Mouse (Mus musculus) neural tube, embryonic 13.5 days (tissue): Measurements from ENCODE around the gene Rprd1b. TPM values are rescaled to one million over a fixed set of nuclear protein-coding genes. Genes with fewer than 3 reads are reported as not detected.

Experiments
- ATAC-seq: fragments of 200-750 bp; cut with Nextera tagmentation; 2 replicates; pipeline ENCODE4 v1.8.0; 2017; ENCODE audit warnings: low read depth, mild to moderate bottlenecking, moderate TSS enrichment, moderate library complexity
- H3K27ac ChIP-seq: fragments of 300-500 bp; sonication (generic); replicated peaks from 2 replicates; pipeline ENCODE4 v1.5.1; 2015; ENCODE audit warnings: moderate library complexity, mild to moderate bottlenecking, inconsistent platforms
- H3K27me3 ChIP-seq: fragments of 300-500 bp; sonication (generic); 2 replicates; pipeline ENCODE4 v1.6.1; 2015; ENCODE audit warnings: mild to moderate bottlenecking, inconsistent platforms
- H3K36me3 ChIP-seq: fragments of 300-500 bp; sonication (generic); 2 replicates; pipeline ENCODE4 v1.6.1; 2015; ENCODE audit warnings: mild to moderate bottlenecking, inconsistent platforms
- H3K4me1 ChIP-seq: fragments of 300-500 bp; sonication (generic); replicated peaks from 2 replicates; pipeline ENCODE4 v1.6.1; 2015; ENCODE audit warnings: inconsistent platforms
- H3K4me2 ChIP-seq: fragments of 300-500 bp; sonication (generic); 2 replicates; pipeline ENCODE4 v1.6.1; 2015; ENCODE audit warnings: inconsistent platforms, mild to moderate bottlenecking, moderate library complexity
- H3K4me3 ChIP-seq: fragments of 300-500 bp; sonication (generic); 2 replicates; pipeline ENCODE4 v1.5.1; 2015; ENCODE audit warnings: mild to moderate bottlenecking, inconsistent platforms
- H3K9ac ChIP-seq: fragments of 300-500 bp; sonication (generic); 2 replicates; pipeline ENCODE4 v1.6.1; 2015; ENCODE audit warnings: moderate library complexity, mild to moderate bottlenecking, inconsistent platforms
- H3K9me3 ChIP-seq: fragments of 300-500 bp; sonication (generic); 2 replicates; pipeline ENCODE4 v1.6.1; 2016; ENCODE audit warnings: inconsistent platforms
- WGBS: fragments of 180-500 bp; shearing (Covaris S2); methylation state at CpG from one replicate; pipeline ENCODE4 v1.1.7; 2015; 5-methylcytosine and 5-hydroxymethylcytosine counted together
- polyA plus RNA-seq: library from polyadenylated mRNA; unstranded; fragments of >200 nt; fragmentation: Nextera tagmentation; extraction: Ambion mirVana; gene quantifications from 2 replicates; pipeline ENCODE4 v1.2.1, GENCODE M21; 2015

Rprd1b gene
- polyA plus RNA-seq, 1 experiment from 2014 or later: 34.5 TPM

- Histone ChIP-seq H3K4me2 (no peak overlapping the region), H3K27ac (no peak overlapping the region), H3K27me3 (no peaks in the 10 kb centered on the region), H3K36me3 (no peaks in the 10 kb centered on the region), H3K4me3 (no peak overlapping the region), H3K4me1 (peaks cover 26% of the 10 kb centered on the region), H3K9ac (no peak overlapping the region), H3K9me3 (0 out of 2 replicates have a peak, but pooled peaks cover 4% of the 10 kb centered on the region)
- no peak for ATAC-seq
- WGBS: 62% methylated on average over 2 of the region's 2 CpGs
Observed at GRCm38 (mm10) chr2:158155615-158156014, 127.3 kb downstream of the Rprd1b start.

- WGBS: 93% methylated on average over 9 of the region's 9 CpGs
Observed at GRCm38 (mm10) chr2:158156487-158156886, 128.2 kb downstream of the Rprd1b start.

GRCm38 (mm10) chr2:158157654-158158053 lies 129.4 kb downstream of the Rprd1b start:
- no peak overlapping the region for H3K9ac ChIP-seq
- H3K4me3 ChIP-seq: no peak overlapping the region
- no peaks in the 10 kb centered on the region for H3K27me3 ChIP-seq
- H3K4me1 ChIP-seq: peaks cover 26% of the 10 kb centered on the region
- no peak overlapping the region for H3K27ac ChIP-seq
- H3K36me3 ChIP-seq: no peaks in the 10 kb centered on the region
- no peaks in the 10 kb centered on the region for H3K9me3 ChIP-seq
- WGBS: 54% methylated on average over 8 of the region's 8 CpGs
- no peak overlapping the region for H3K4me2 ChIP-seq
- ATAC-seq: no peak

More at GRCm38 (mm10) chr2:158156487-158156886, 128.2 kb downstream of the Rprd1b start:
- Histone ChIP-seq H3K4me1 (peaks cover 26% of the 10 kb centered on the region), H3K9ac (no peak overlapping the region), H3K36me3 (no peaks in the 10 kb centered on the region), H3K27me3 (no peaks in the 10 kb centered on the region), H3K27ac (no peak overlapping the region), H3K4me2 (no peak overlapping the region), H3K9me3 (no peaks in the 10 kb centered on the region), H3K4me3 (no peak overlapping the region)
- no peak for ATAC-seq

GRCm38 (mm10) chr2:158159376-158160235 lies 131.3 kb downstream of the Rprd1b start:
- no peak for ATAC-seq
- WGBS: 44% methylated on average over 7 of the region's 7 CpGs

GRCm38 (mm10) chr2:158161761-158162160 lies 133.5 kb downstream of the Rprd1b start:
- no peak overlapping the region for H3K4me3 ChIP-seq
- H3K4me1 ChIP-seq: 0 out of 2 replicates have a peak, but pooled peaks cover 6% of the 10 kb centered on the region
- no peak for ATAC-seq
- no peak overlapping the region for H3K27ac ChIP-seq
- no peaks in the 10 kb centered on the region for H3K36me3 ChIP-seq
- no peak overlapping the region for H3K9ac ChIP-seq
- no peak overlapping the region for H3K4me2 ChIP-seq
- no peaks in the 10 kb centered on the region for H3K9me3 ChIP-seq
- no peaks in the 10 kb centered on the region for H3K27me3 ChIP-seq
- 84% methylated on average over 6 of the region's 6 CpGs for WGBS

More at GRCm38 (mm10) chr2:158159376-158160235, 131.3 kb downstream of the Rprd1b start:
- H3K9me3 ChIP-seq: no peaks in the 10 kb centered on the region
- H3K27me3 ChIP-seq: no peaks in the 10 kb centered on the region
- no peak overlapping the region for H3K4me3 ChIP-seq
- no peak overlapping the region for H3K9ac ChIP-seq
- no peaks in the 10 kb centered on the region for H3K36me3 ChIP-seq
- peaks cover 9% of the 10 kb centered on the region for H3K4me1 ChIP-seq
- H3K4me2 ChIP-seq: no peak overlapping the region
- H3K27ac ChIP-seq: no peak overlapping the region

- no peaks in the 10 kb centered on the region for H3K9me3 ChIP-seq
- no peak overlapping the region for H3K27ac ChIP-seq
- no peak for ATAC-seq
- no peaks in the 10 kb centered on the region for H3K36me3 ChIP-seq
- H3K9ac ChIP-seq: peak overlapping the region; percentile 17; the same call in 1 of the 2 replicates
- WGBS: 75% methylated on average over 6 of the region's 6 CpGs
- no peak overlapping the region for H3K4me3 ChIP-seq
- no peaks in the 10 kb centered on the region for H3K27me3 ChIP-seq
- peaks cover 13% of the 10 kb centered on the region for H3K4me1 ChIP-seq
- H3K4me2 ChIP-seq: no peak overlapping the region
Observed at GRCm38 (mm10) chr2:158163034-158163433, 134.7 kb downstream of the Rprd1b start.

GRCm38 (mm10) chr2:158165776-158166175 lies 137.5 kb downstream of the Rprd1b start:
- H3K4me1 ChIP-seq: peaks cover 11% of the 10 kb centered on the region
- no peak for ATAC-seq
- H3K4me3 ChIP-seq: no peak overlapping the region
- no peak overlapping the region for H3K27ac ChIP-seq
- no peaks in the 10 kb centered on the region for H3K27me3 ChIP-seq
- no peaks in the 10 kb centered on the region for H3K36me3 ChIP-seq
- no peak overlapping the region for H3K9ac ChIP-seq
- no peak overlapping the region for H3K4me2 ChIP-seq
- 70% methylated on average over 4 of the region's 4 CpGs for WGBS
- no peaks in the 10 kb centered on the region for H3K9me3 ChIP-seq

GRCm38 (mm10) chr2:158166628-158167027 lies 138.3 kb downstream of the Rprd1b start:
- Histone ChIP-seq H3K9ac (no peak overlapping the region), H3K4me1 (peaks cover 11% of the 10 kb centered on the region), H3K27me3 (no peaks in the 10 kb centered on the region), H3K4me2 (no peak overlapping the region), H3K36me3 (no peaks in the 10 kb centered on the region), H3K27ac (no peak overlapping the region), H3K4me3 (no peak overlapping the region), H3K9me3 (no peaks in the 10 kb centered on the region)
- ATAC-seq: no peak
- WGBS: 82% methylated on average over 7 of the region's 7 CpGs

GRCm38 (mm10) chr2:158167496-158168205 lies 139.4 kb downstream of the Rprd1b start:
- no peak for ATAC-seq

GRCm38 (mm10) chr2:158168741-158169211 lies 140.5 kb downstream of the Rprd1b start:
- Histone ChIP-seq H3K27me3 (no peaks in the 10 kb centered on the region), H3K9me3 (no peaks in the 10 kb centered on the region), H3K4me2 (no peak overlapping the region), H3K9ac (no peak overlapping the region), H3K4me1 (peaks cover 11% of the 10 kb centered on the region), H3K36me3 (no peaks in the 10 kb centered on the region), H3K4me3 (no peak overlapping the region), H3K27ac (no peak overlapping the region)
- ATAC-seq: no peak
- 76% methylated on average over 8 of the region's 8 CpGs for WGBS

More at GRCm38 (mm10) chr2:158167496-158168205, 139.4 kb downstream of the Rprd1b start:
- 66% methylated on average over 9 of the region's 9 CpGs for WGBS
- peaks cover 11% of the 10 kb centered on the region for H3K4me1 ChIP-seq
- no peak overlapping the region for H3K9ac ChIP-seq
- no peaks in the 10 kb centered on the region for H3K9me3 ChIP-seq
- no peak overlapping the region for H3K4me2 ChIP-seq
- no peak overlapping the region for H3K4me3 ChIP-seq
- H3K27me3 ChIP-seq: no peaks in the 10 kb centered on the region
- H3K27ac ChIP-seq: no peak overlapping the region
- no peaks in the 10 kb centered on the region for H3K36me3 ChIP-seq

- H3K27ac ChIP-seq: no peak overlapping the region
- no peaks in the 10 kb centered on the region for H3K9me3 ChIP-seq
- H3K4me2 ChIP-seq: no peak overlapping the region
- no peak overlapping the region for H3K9ac ChIP-seq
- peaks cover 11% of the 10 kb centered on the region for H3K4me1 ChIP-seq
- no peak for ATAC-seq
- 85% methylated on average over 6 of the region's 6 CpGs for WGBS
- no peaks in the 10 kb centered on the region for H3K27me3 ChIP-seq
- no peaks in the 10 kb centered on the region for H3K36me3 ChIP-seq
- H3K4me3 ChIP-seq: no peak overlapping the region
Observed at GRCm38 (mm10) chr2:158169351-158169750, 141.1 kb downstream of the Rprd1b start.

GRCm38 (mm10) chr2:158169771-158170170 lies 141.5 kb downstream of the Rprd1b start:
- no peak for ATAC-seq
- H3K27me3 ChIP-seq: no peaks in the 10 kb centered on the region
- no peaks in the 10 kb centered on the region for H3K36me3 ChIP-seq
- no peak overlapping the region for H3K4me2 ChIP-seq
- H3K4me3 ChIP-seq: no peak overlapping the region
- no peaks in the 10 kb centered on the region for H3K9me3 ChIP-seq
- H3K27ac ChIP-seq: no peak overlapping the region
- WGBS: 92% methylated on average over 7 of the region's 7 CpGs
- H3K4me1 ChIP-seq: peaks cover 11% of the 10 kb centered on the region
- no peak overlapping the region for H3K9ac ChIP-seq
